Mouse (Mus musculus) kidney, embryonic 15.5 days (tissue): ENCODE measurements around the gene Wfdc6b. TPM values are rescaled to one million over a fixed set of nuclear protein-coding genes. Genes with fewer than 3 reads are reported as not detected.
"Not testable (repeated sequence)": the region's sequence is repeated elsewhere in the genome, so short reads cannot be mapped to it uniquely, and the experiment has no call there.

Source experiments
- ATAC-seq: fragments of 200-750 bp; cut with Nextera tagmentation; replicated peaks from 2 replicates; pipeline ENCODE4 v1.8.0; 2017; ENCODE audit warnings: moderate TSS enrichment; ENCODE audit not compliant: low FRiP score
- H3K27ac ChIP-seq: fragments of 300-500 bp; sonication (generic); 2 replicates; pipeline ENCODE4 v1.5.1; 2015; ENCODE audit warnings: mild to moderate bottlenecking, inconsistent platforms
- H3K27me3 ChIP-seq: fragments of 300-500 bp; sonication (generic); 2 replicates; pipeline ENCODE4 v1.6.1; 2015; ENCODE audit warnings: inconsistent platforms
- H3K36me3 ChIP-seq: fragments of 300-500 bp; sonication (generic); 2 replicates; pipeline ENCODE4 v1.6.1; 2015; ENCODE audit warnings: inconsistent platforms
- H3K4me1 ChIP-seq: fragments of 300-500 bp; sonication (generic); 2 replicates; pipeline ENCODE4 v1.6.1; 2015; ENCODE audit warnings: inconsistent platforms
- H3K4me2 ChIP-seq: fragments of 300-500 bp; sonication (generic); 2 replicates; pipeline ENCODE4 v1.6.1; 2015; ENCODE audit warnings: moderate library complexity, mild to moderate bottlenecking, inconsistent platforms
- H3K4me3 ChIP-seq: fragments of 300-500 bp; sonication (generic); replicated peaks from 2 replicates; pipeline ENCODE4 v1.5.1; 2015; ENCODE audit warnings: mild to moderate bottlenecking, inconsistent platforms
- H3K9ac ChIP-seq: fragments of 300-500 bp; sonication (generic); 2 replicates; pipeline ENCODE4 v1.6.1; 2015; ENCODE audit warnings: mild to moderate bottlenecking, inconsistent platforms
- H3K9me3 ChIP-seq: fragments of 300-500 bp; sonication (generic); replicated peaks from 2 replicates; pipeline ENCODE4 v1.6.1; 2016; ENCODE audit warnings: inconsistent platforms
- WGBS: fragments of 180-500 bp; shearing (Covaris S2); methylation state at CpG from one replicate; pipeline ENCODE4 v1.1.7; 2015; ENCODE audit warnings: mixed read lengths; 5-methylcytosine and 5-hydroxymethylcytosine counted together
- polyA plus RNA-seq: library from polyadenylated mRNA; unstranded; fragments of >200 nt; fragmentation: Nextera tagmentation; extraction: Ambion mirVana; gene quantifications from 2 replicates; pipeline ENCODE4 v1.2.1, GENCODE M21; 2015

The Wfdc6b gene
- polyA plus RNA-seq: not detected in 2 replicates

DNA sequence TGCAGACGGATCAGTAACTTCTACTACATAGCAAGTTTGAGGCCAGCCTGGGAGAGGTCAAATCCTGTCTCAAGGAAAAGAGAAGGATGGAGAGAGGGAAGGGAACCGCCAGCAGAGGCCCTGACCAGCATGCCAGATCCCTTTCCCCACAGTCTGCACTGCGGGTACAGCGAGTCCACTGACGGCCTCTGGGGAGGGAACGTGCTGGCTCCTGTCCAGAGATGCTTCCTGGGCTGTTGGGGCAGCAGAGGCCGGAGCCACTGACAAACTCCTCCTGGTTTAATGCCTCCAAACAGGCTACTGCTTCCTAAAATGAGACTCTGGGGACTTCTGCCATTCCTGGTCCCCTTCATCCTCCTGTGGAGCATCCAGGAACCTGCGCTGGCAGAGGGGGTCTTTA lies at the start of gene Wfdc6b, which contains the start of gene Wfdc8:
Wfdc6b (plus strand) TSS at position 52 of the 400 bp plus-strand sequence.
Wfdc8 (minus strand) TSS at position 156 of the 400 bp plus-strand sequence.
- H3K4me3 ChIP-seq, ATAC-seq, H3K4me1 ChIP-seq, H3K9ac ChIP-seq, H3K4me2 ChIP-seq, H3K9me3 ChIP-seq, H3K36me3 ChIP-seq, H3K27ac ChIP-seq, H3K27me3 ChIP-seq: not testable (repeated sequence)
- WGBS: 48% methylated on average over 8 of the region's 8 CpGs

DNA sequence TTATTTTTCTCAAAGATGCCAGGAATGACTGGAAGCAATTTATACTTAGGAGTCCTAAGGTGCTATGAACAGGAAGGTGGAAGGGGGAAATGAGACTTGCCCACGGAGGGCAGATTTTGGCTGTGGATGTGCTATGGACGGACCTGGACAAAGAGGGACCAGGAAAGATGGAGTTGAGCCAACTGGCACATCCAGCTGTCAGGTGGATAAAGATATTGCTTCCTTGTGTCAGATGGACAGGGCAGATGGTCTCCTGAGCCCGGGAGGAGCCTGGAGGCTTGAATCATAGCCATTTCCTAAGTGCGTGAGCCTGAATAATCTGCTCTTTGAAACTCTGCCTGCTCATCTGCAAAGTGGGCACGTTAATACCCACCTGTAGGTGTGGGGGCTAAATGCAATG lies 49.0 kb upstream of the Wfdc6b start:
- peak overlapping the region; percentile 54 for H3K4me3 ChIP-seq
- WGBS: 55% methylated on average over 5 of the region's 5 CpGs
- no peak for ATAC-seq

DNA sequence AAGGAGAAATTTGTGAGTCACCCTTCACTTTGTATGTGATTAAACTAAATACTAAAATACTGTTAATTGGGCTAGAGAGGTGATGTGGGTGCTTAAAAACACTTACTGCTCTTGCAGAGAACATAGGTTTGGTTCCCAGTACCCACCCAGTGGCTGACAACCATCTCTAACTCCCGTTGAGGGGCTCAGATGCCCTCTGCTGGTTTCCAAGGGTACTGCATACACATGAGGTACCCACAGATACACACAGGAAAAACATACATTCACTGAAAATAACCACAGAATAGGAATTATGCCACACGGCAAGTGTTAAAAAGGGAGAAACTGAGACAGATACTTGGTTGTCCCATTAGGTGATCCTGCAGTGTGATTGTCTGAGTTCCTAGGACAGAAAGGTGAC lies 46.3 kb upstream of the Wfdc6b start:
- peaks cover 29% of the 10 kb centered on the region for H3K4me1 ChIP-seq
- no peak overlapping the region for H3K4me2 ChIP-seq
- no peak overlapping the region for H3K4me3 ChIP-seq
- no peak for ATAC-seq
- no peak overlapping the region for H3K27ac ChIP-seq
- no peak overlapping the region for H3K9ac ChIP-seq
- no peaks in the 10 kb centered on the region; the same call in 1 of the 2 replicates for H3K9me3 ChIP-seq
- peaks cover 7% of the 10 kb centered on the region for H3K27me3 ChIP-seq
- 80% methylated on average over 2 of the region's 2 CpGs for WGBS
- peaks cover 27% of the 10 kb centered on the region for H3K36me3 ChIP-seq

More for the DNA sequence above, 49.0 kb upstream of the Wfdc6b start:
- H3K4me1 ChIP-seq: peaks cover 31% of the 10 kb centered on the region
- peak overlapping the region; percentile 77 for H3K4me2 ChIP-seq
- no peaks in the 10 kb centered on the region; the same call in 1 of the 2 replicates for H3K9me3 ChIP-seq
- peaks cover 8% of the 10 kb centered on the region for H3K27me3 ChIP-seq
- H3K9ac ChIP-seq: peak overlapping the region; percentile 52; the same call in 1 of the 2 replicates
- peaks cover 27% of the 10 kb centered on the region for H3K36me3 ChIP-seq
- no peak overlapping the region for H3K27ac ChIP-seq

DNA sequence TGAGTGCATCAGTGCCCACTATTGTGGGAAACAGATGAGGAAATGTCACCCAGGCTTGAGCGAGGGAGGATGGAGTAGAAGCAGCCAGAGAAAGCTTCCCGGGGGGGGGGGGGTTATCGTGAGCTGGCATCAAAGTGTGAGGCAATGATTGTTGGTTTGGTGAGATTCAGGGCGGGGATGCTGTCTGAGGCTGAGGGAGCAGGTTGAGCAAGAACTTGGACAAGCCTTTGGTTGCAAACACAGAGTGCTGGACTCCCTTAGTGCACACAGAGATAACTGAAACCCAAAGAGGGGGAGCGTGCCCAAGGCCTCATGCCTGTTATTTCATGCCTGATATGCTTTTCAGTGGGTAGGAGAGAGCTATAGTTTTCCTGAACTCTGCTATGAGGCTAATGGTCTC lies 45.9 kb upstream of the Wfdc6b start:
- H3K36me3 ChIP-seq: peaks cover 27% of the 10 kb centered on the region
- WGBS: 87% methylated on average over 5 of the region's 5 CpGs
- no peak overlapping the region for H3K4me3 ChIP-seq
- H3K27me3 ChIP-seq: peaks cover 3% of the 10 kb centered on the region; the same call in 1 of the 2 replicates
- H3K9ac ChIP-seq: no peak overlapping the region
- no peak for ATAC-seq
- no peaks in the 10 kb centered on the region; the same call in 1 of the 2 replicates for H3K9me3 ChIP-seq
- H3K4me1 ChIP-seq: peaks cover 25% of the 10 kb centered on the region
- no peak overlapping the region for H3K27ac ChIP-seq
- H3K4me2 ChIP-seq: no peak overlapping the region

DNA sequence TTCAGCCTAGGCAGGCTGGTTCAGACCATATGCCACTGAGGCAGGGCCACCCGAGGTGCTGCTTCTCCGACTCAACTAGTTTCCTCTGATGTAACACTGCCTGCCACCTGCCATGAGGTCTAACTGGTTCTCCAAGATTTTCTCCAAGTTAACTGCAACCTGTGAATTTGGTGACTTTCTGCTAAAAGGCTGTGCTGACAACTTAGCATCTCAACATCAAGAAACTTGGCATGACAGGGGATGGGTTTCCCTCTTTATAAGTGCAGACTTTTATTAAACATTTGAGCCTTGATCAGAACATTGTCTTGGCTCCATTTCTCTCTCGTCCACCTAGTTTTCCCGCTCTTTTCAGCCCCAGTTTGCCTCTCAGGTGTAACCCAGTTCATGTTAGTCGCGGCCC lies 40.0 kb upstream of the Wfdc6b start, which contains the start of gene Spint3:
Spint3 (minus strand) TSS at position 101 of the 400 bp plus-strand sequence.
- WGBS: 82% methylated on average over 6 of the region's 6 CpGs
- not testable (repeated sequence) for H3K27ac ChIP-seq

DNA sequence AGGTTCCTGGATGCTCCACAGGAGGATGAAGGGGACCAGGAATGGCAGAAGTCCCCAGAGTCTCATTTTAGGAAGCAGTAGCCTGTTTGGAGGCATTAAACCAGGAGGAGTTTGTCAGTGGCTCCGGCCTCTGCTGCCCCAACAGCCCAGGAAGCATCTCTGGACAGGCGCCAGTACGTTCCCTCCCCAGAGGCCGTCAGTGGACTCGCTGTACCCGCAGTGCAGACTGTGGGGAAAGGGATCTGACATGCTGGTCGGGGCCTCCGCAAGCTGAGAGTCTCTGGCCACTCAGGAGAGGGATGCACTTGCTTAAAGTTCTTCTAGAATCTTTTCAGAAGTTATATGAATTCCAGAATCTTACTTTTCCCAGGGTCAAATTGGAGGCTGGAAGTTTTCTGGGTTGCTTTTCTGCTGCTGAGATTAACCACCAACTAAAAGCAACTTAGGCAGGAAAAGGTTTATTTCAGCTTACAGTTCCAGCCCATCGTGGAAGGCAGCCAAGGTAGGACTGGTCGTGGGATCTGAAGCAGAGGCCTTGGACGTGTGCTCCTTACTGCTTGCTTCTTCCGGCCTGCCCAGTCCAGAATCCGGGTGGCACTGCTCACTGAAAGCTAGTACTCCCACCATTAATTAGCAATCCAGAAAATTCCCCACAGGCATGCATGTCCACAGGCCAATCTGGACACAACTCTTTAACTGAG lies 28.1 kb upstream of the Wfdc6b start, which contains the start of gene Wfdc6a:
Wfdc6a (minus strand) TSS at position 423 of the 701 bp plus-strand sequence.
- H3K4me1 ChIP-seq: peaks cover 22% of the 10 kb centered on the region
- not testable (repeated sequence) for ATAC-seq, H3K9ac ChIP-seq, H3K9me3 ChIP-seq, H3K27me3 ChIP-seq, H3K36me3 ChIP-seq, H3K4me3 ChIP-seq, H3K4me2 ChIP-seq, H3K27ac ChIP-seq
- WGBS: 52% methylated on average over 13 of the region's 13 CpGs

More for the DNA sequence above, 40.0 kb upstream of the Wfdc6b start, which contains the start of gene Spint3:
- H3K36me3 ChIP-seq, H3K9me3 ChIP-seq, H3K4me2 ChIP-seq, ATAC-seq, H3K4me1 ChIP-seq, H3K9ac ChIP-seq, H3K27me3 ChIP-seq, H3K4me3 ChIP-seq: not testable (repeated sequence)

DNA sequence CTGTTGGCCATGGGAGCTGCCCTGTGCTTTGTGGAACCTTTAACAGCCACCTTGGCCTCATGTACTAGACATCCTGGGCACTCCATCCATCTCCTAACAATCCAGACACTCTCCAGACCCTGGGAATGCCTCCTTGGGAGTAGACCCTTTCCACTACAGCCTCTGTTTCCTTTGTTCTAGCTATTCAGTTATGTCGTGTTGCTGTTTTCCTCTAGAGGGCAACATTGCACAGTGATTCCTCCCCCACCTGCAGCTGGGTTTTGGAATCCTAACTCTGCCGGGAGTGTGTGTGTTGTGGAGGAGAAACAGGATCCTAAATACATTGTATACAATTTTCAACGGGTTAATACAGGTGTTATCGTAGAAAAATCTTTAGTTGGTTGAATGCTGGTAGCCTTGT lies 21.3 kb upstream of the Wfdc6b start:
- H3K4me2 ChIP-seq: no peak overlapping the region
- no peak overlapping the region for H3K9ac ChIP-seq
- H3K27ac ChIP-seq: no peak overlapping the region
- H3K27me3 ChIP-seq: no peaks in the 10 kb centered on the region
- H3K4me3 ChIP-seq: no peak overlapping the region
- no peaks in the 10 kb centered on the region for H3K36me3 ChIP-seq
- peaks cover 21% of the 10 kb centered on the region for H3K4me1 ChIP-seq
- H3K9me3 ChIP-seq: no peaks in the 10 kb centered on the region
- WGBS: 9% methylated on average over 4 of the region's 4 CpGs
- no peak for ATAC-seq

DNA sequence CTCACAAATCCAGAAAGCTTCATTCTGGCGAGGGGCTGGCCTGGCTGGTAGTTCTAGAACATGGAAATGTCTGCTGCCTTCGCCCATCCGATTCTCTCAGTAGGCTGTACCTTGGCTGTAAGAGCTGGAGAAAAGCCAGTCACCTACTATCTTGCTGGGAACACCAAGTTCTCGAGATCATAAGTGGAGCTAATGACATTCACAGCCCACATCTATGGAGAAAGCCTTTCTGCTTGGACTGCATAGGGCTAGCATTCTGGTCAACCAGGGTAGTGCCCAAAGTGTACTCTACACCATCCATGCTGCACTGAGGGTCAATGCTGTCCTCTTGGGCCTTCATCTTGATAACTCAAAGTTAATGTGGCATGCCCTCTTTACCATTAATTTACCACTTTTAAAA lies 19.8 kb upstream of the Wfdc6b start, which contains the start of gene Eppin:
Eppin (minus strand) TSS at position 101 of the 400 bp plus-strand sequence.
- ATAC-seq: no peak
- WGBS: 78% methylated on average over 4 of the region's 4 CpGs
- Histone ChIP-seq H3K9ac (no peak within 1 kb of the TSS), H3K4me1 (peaks cover 21% of the 10 kb centered on the region), H3K27me3 (no peaks in the 10 kb centered on the region), H3K4me2 (no peak within 1 kb of the TSS), H3K27ac (no peak within 1 kb of the TSS), H3K4me3 (no peak within 1 kb of the TSS), H3K36me3 (no peaks in the 10 kb centered on the region), H3K9me3 (no peaks in the 10 kb centered on the region)

DNA sequence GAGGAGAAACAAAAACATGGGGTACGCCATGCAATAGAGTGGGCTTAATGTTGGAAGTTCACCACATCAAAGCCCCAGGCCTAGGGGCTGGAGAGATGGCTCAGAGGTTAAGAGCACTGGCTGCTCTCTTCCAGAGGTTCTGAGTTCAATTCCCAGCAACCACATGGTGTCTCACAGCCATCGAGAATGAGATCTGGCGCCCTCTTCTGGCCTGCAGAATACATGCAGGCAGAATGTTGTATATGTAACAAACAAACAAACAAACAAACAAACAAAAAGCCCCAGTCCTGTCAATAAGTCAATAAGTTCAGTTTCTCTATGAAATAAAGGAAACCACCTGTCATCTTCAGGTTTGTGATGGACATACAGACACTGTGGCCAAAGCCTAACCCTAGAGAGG lies 13.1 kb upstream of the Wfdc6b start:
- ATAC-seq: no peak
- Histone ChIP-seq H3K9me3 (no peaks in the 10 kb centered on the region), H3K4me3 (no peak overlapping the region), H3K36me3 (no peaks in the 10 kb centered on the region), H3K9ac (no peak overlapping the region), H3K4me1 (no peaks in the 10 kb centered on the region), H3K27ac (no peak overlapping the region), H3K4me2 (no peak overlapping the region), H3K27me3 (no peaks in the 10 kb centered on the region)
- 64% methylated on average over 3 of the region's 3 CpGs for WGBS

DNA sequence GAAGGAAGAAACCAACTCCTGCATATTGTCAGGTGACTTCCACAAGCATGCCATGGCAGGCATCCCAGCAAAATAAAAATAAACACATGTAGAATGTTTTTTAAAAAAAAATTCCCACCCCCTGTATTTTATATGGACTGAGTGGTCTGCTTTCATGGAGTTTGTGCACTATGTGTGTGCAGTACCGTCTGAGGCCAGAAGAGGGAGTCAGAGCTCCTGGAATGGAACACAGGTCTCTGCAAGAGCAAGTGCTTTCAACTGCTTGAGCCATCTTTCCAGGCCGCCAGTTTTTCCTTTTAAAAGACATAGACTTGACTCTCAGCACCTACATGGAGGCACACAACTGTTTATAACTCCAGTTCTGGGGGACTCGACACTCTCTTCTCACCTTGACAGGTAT lies 9.8 kb upstream of the Wfdc6b start:
- 0 out of 2 replicates have a peak, but pooled peaks cover 3% of the 10 kb centered on the region for H3K4me1 ChIP-seq
- no peaks in the 10 kb centered on the region for H3K9me3 ChIP-seq
- no peak overlapping the region for H3K4me3 ChIP-seq
- no peak for ATAC-seq
- H3K27me3 ChIP-seq: no peaks in the 10 kb centered on the region
- H3K36me3 ChIP-seq: no peaks in the 10 kb centered on the region
- 86% methylated on average over 3 of the region's 3 CpGs for WGBS
- no peak overlapping the region for H3K4me2 ChIP-seq
- H3K9ac ChIP-seq: no peak overlapping the region
- H3K27ac ChIP-seq: no peak overlapping the region

DNA sequence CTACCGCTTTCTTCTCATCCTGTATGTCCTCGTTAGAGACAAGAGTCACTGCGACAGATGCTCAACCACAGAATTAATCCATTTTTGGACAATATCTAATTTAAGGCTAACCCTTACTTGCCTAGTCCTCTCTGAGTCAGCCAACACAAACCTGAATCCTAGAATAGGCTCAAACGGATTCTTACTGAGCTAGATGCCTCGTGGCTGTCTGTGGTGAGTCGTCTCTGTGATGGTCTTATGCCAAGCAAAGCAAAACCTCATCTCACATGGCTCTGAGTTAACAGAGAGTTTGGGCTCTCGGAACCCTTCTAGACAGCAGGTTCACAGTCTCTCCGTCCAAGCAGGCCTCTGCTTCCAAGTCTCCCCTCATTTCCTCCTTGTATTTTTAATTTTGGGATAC lies 8.9 kb upstream of the Wfdc6b start:
- Histone ChIP-seq H3K9me3 (no peaks in the 10 kb centered on the region), H3K36me3 (no peaks in the 10 kb centered on the region), H3K4me1 (0 out of 2 replicates have a peak, but pooled peaks cover 4% of the 10 kb centered on the region), H3K4me2 (no peak overlapping the region), H3K27ac (no peak overlapping the region), H3K4me3 (no peak overlapping the region), H3K27me3 (no peaks in the 10 kb centered on the region; the same call in 1 of the 2 replicates), H3K9ac (no peak overlapping the region)
- WGBS: 88% methylated on average over 8 of the region's 8 CpGs
- no peak for ATAC-seq

DNA sequence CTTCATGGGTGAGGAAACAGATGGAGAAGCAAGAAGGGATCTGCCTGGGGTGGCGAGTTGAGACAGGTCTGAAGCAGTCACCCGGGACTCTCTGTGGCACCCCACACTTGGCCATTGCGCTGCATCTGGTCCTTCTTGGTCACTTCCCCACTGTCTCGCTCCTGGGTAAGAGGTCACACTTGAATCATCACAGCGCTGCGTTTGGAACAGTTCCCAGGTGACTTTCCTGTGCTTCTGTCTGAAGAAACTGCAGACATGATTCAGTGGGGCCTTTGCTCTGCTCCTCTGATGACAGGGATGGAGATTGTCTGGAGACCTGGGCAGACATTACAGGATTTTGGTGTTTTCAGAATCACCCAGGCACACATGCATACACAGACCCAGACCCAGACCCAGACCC lies 4.5 kb upstream of the Wfdc6b start:
- H3K36me3 ChIP-seq: no peaks in the 10 kb centered on the region
- H3K27ac ChIP-seq: no peak overlapping the region
- no peak overlapping the region for H3K4me3 ChIP-seq
- H3K9ac ChIP-seq: no peak overlapping the region
- H3K4me1 ChIP-seq: 0 out of 2 replicates have a peak, but pooled peaks cover 7% of the 10 kb centered on the region
- 54% methylated on average over 6 of the region's 6 CpGs for WGBS
- no peaks in the 10 kb centered on the region; the same call in 1 of the 2 replicates for H3K27me3 ChIP-seq
- no peaks in the 10 kb centered on the region for H3K9me3 ChIP-seq
- H3K4me2 ChIP-seq: no peak overlapping the region
- no peak for ATAC-seq
